Mouse (Mus musculus): ENCODE results near the gene Pabpn1.
"Not testable (repeated sequence)": the region's sequence is repeated elsewhere in the genome, so short reads cannot be mapped to it uniquely, and the experiment has no call there.

Gene Pabpn1

GRCm38 (mm10) chr14:54936831-54937160 is 44.5 kb downstream of the Pabpn1 start:
- no peak for DNase-seq (ENCODE audit: low read depth, low spot score)

- DNase-seq (ENCODE audit: low read depth, low spot score): no peak
Observed at GRCm38 (mm10) chr14:54937361-54938182, 45.3 kb downstream of the Pabpn1 start.

GRCm38 (mm10) chr14:54938431-54939219 is 46.3 kb downstream of the Pabpn1 start:
- no peak for DNase-seq (ENCODE audit: low read depth, low spot score)

- peak; percentile 44 for DNase-seq (ENCODE audit: low read depth, low spot score)
Observed at GRCm38 (mm10) chr14:54939434-54940175, 47.3 kb downstream of the Pabpn1 start.

- DNase-seq (ENCODE audit: low read depth, low spot score): no peak
Observed at GRCm38 (mm10) chr14:54940176-54940530, 47.9 kb downstream of the Pabpn1 start.

- no peak for DNase-seq (ENCODE audit: low read depth, low spot score)
Observed at GRCm38 (mm10) chr14:54941024-54941978, 49.0 kb downstream of the Pabpn1 start.

GRCm38 (mm10) chr14:54942479-54942878 is 50.2 kb downstream of the Pabpn1 start:
- DNase-seq (ENCODE audit: low read depth, low spot score): no peak

- no peak for DNase-seq (ENCODE audit: low read depth, low spot score)
Observed at GRCm38 (mm10) chr14:54943971-54944370, 51.7 kb downstream of the Pabpn1 start.

- DNase-seq (ENCODE audit: low read depth, low spot score): no peak
Observed at GRCm38 (mm10) chr14:54944939-54945338, 52.6 kb downstream of the Pabpn1 start.

- no peak for DNase-seq (ENCODE audit: low read depth, low spot score)
Observed at GRCm38 (mm10) chr14:54945975-54946704, 53.8 kb downstream of the Pabpn1 start.

GRCm38 (mm10) chr14:54947008-54947407 is 54.7 kb downstream of the Pabpn1 start:
- DNase-seq (ENCODE audit: low read depth, low spot score): not testable (repeated sequence)
